Mouse (Mus musculus) hindbrain, postnatal 0 days (tissue): ENCODE measurements at regions not wholly inside any gene's neighbourhood (a gene's known extent, or its start where the extent isn't known, plus 50 kb on each side); places are given as distances from the start of the nearest gene placed in this dataset.

Experiments
- ATAC-seq: fragments of 200-750 bp; cut with Nextera tagmentation; 2 replicates; pipeline ENCODE4 v1.8.0; 2017; ENCODE audit warnings: mild to moderate bottlenecking, moderate TSS enrichment, moderate library complexity
- DNase-seq: peaks from one replicate; pipeline ENCODE4 v3.0.0-alpha.2; 2015; ENCODE audit warnings: low spot score
- H3K27ac ChIP-seq: fragments of 300-500 bp; sonication (generic); 2 replicates; pipeline ENCODE4 v1.5.1; 2014; ENCODE audit warnings: mild to moderate bottlenecking
- H3K27me3 ChIP-seq: fragments of 300-500 bp; sonication (generic); 2 replicates; pipeline ENCODE4 v1.6.1; 2014; ENCODE audit warnings: low read length, mixed read lengths; ENCODE audit not compliant: insufficient read depth
- H3K36me3 ChIP-seq: fragments of 300-500 bp; sonication (generic); 2 replicates; pipeline ENCODE4 v1.6.1; 2014; ENCODE audit warnings: low read length, mixed read lengths; ENCODE audit not compliant: insufficient read depth
- H3K4me1 ChIP-seq: fragments of 300-500 bp; sonication (generic); 2 replicates; pipeline ENCODE4 v1.6.1; 2014; ENCODE audit warnings: antibody characterized with exemption, low read length, mixed read lengths; ENCODE audit not compliant: insufficient read depth
- H3K4me2 ChIP-seq: fragments of 300-500 bp; sonication (generic); 2 replicates; pipeline ENCODE4 v1.6.1; 2014; ENCODE audit warnings: low read depth, mild to moderate bottlenecking, low read length, moderate library complexity, mixed read lengths
- H3K4me3 ChIP-seq: fragments of 300-500 bp; sonication (generic); 2 replicates; pipeline ENCODE4 v1.5.1; 2014; ENCODE audit warnings: low read length
- H3K9ac ChIP-seq: fragments of 300-500 bp; sonication (generic); replicated peaks from 2 replicates; pipeline ENCODE4 v1.6.1; 2014; ENCODE audit warnings: mild to moderate bottlenecking, low read length, moderate library complexity, mixed read lengths
- H3K9me3 ChIP-seq: fragments of 300-500 bp; sonication (generic); 2 replicates; pipeline ENCODE4 v1.6.1; 2016; ENCODE audit warnings: low read length, mixed read lengths
- CTCF ChIP-seq: IDR thresholded peaks from 2 replicates; pipeline ENCODE4 v1.5.1; 2016; ENCODE audit warnings: antibody characterized with exemption, control low read depth, low read depth
- WGBS: fragments of 180-500 bp; shearing (Covaris S2); extraction: QIAGEN DNeasy Blood & Tissue Kit; methylation state at CpG from one replicate; pipeline ENCODE4 v1.1.7; 2014; 5-methylcytosine and 5-hydroxymethylcytosine counted together

GRCm38 (mm10) chr8:4837719-4838118 lies 58.4 kb upstream of the Shcbp1 start:
- no peak for DNase-seq
- Histone ChIP-seq H3K27me3 (no peaks in the 10 kb centered on the region), H3K4me3 (no peak overlapping the region), H3K4me2 (no peak overlapping the region), H3K36me3 (no peaks in the 10 kb centered on the region), H3K4me1 (no peaks in the 10 kb centered on the region), H3K9ac (no peak overlapping the region), H3K9me3 (no peaks in the 10 kb centered on the region), H3K27ac (no peak overlapping the region)
- TF ChIP-seq CTCF = no peak
- ATAC-seq = no peak
- 83% methylated on average over 2 of the region's 2 CpGs for WGBS

GRCm38 (mm10) chr8:4836651-4837050 lies 57.3 kb upstream of the Shcbp1 start:
- Histone ChIP-seq H3K4me3 (no peak overlapping the region), H3K36me3 (no peaks in the 10 kb centered on the region), H3K9me3 (no peaks in the 10 kb centered on the region), H3K4me1 (no peaks in the 10 kb centered on the region), H3K9ac (no peak overlapping the region), H3K4me2 (no peak overlapping the region), H3K27me3 (no peaks in the 10 kb centered on the region), H3K27ac (no peak overlapping the region)
- no peak for TF ChIP-seq CTCF
- no peak for ATAC-seq
- WGBS = 80% methylated on average over 2 of the region's 2 CpGs
- no peak for DNase-seq
